Mouse (Mus musculus): ENCODE results near the gene Tubgcp6. TPM values are rescaled to one million over a fixed set of nuclear protein-coding genes. Genes with fewer than 3 reads are reported as not detected.

Tubgcp6 gene
- polyA plus RNA-seq, 1 experiment from 2014 or later: 14.8 TPM

DNA sequence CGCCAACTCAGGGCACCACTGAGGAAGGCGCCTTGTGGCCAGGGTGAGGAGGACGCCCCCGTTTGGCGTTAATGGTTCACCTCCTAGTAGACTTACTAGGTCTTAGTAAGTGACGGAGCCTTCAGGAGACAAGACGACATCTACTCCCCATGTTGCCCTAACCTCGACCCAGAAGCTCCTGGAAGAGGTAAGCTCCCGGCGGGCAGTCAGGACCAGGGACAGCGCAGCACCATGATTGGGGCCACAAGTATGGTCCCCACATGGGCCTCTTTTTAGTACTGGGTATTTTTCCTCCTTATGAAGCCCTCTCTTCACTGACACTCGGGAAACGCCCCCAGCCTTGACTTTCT is 27.1 kb upstream of the Tubgcp6 start:
- H3K36me3 ChIP-seq: peaks cover 13% of the 10 kb centered on the region
- no peak for ATAC-seq (ENCODE audit: low FRiP score)
- peak overlapping the region; percentile 53 for H3K9ac ChIP-seq (replicated peaks)
- 1% methylated on average over 13 of the region's 13 CpGs for WGBS
- peaks cover 47% of the 10 kb centered on the region for H3K4me1 ChIP-seq
- H3K9me3 ChIP-seq (replicated peaks): no peaks in the 10 kb centered on the region
- H3K4me3 ChIP-seq (replicated peaks): peak overlapping the region; percentile 57
- H3K27ac ChIP-seq (replicated peaks): peak overlapping the region; percentile 88
- H3K27me3 ChIP-seq (replicated peaks): no peaks in the 10 kb centered on the region
- H3K4me2 ChIP-seq: peak overlapping the region; percentile 67

DNA sequence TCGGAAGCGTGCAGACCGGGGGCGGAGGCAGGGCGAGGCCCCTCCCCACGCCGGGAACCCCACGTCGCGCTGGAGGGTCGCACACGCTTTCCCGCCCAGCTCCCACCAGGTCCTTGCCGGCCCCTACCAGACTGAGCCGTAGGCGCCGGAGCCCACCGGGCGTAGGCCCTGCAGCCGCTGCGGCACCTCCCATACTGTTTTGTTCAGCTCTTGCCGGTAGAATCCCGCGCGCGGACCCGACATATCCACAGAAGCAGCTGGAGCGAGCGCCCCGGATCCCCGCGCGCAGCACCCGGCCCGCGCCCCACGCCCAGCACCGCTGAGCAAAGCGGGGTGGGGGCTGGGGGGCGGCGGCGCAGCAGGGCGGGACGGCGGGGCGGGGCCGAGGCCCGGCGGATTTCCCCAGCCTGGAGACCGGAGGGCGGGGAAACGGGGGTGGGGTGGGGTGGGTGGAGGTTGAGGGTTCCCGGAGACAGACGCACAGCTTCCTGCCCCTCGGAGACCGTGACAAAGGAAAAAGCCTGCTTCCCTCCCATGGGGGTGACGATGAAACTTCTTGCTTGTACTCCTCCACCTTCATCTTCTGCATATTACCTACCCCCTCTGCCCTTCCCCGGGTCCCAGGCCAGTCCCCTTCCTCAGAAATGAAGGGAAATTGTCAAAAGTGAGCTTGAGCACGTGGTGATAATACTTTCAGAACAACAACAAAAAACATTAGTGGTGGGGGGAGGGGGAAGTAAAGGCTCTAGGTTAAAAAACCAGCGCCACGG is 26.5 kb upstream of the Tubgcp6 start, which contains the start of gene Mapk11:
TSS of gene Mapk11 (minus strand) at position 358 of the 770 bp plus-strand sequence.
- peaks cover 7% of the 10 kb centered on the region; the same call in 1 of the 2 replicates for H3K36me3 ChIP-seq
- H3K27ac ChIP-seq (replicated peaks): peak within 1 kb of the TSS; percentile 88
- peaks cover 47% of the 10 kb centered on the region for H3K4me1 ChIP-seq
- peak; percentile 77 for ATAC-seq (ENCODE audit: low FRiP score)
- H3K4me2 ChIP-seq: peak within 1 kb of the TSS; percentile 67
- H3K9ac ChIP-seq (replicated peaks): peak within 1 kb of the TSS; percentile 53
- H3K27me3 ChIP-seq (replicated peaks): no peaks in the 10 kb centered on the region
- WGBS: under 1% methylated on average over 61 of the region's 61 CpGs
- peak within 1 kb of the TSS; percentile 57 for H3K4me3 ChIP-seq (replicated peaks)
- H3K9me3 ChIP-seq (replicated peaks): no peaks in the 10 kb centered on the region

DNA sequence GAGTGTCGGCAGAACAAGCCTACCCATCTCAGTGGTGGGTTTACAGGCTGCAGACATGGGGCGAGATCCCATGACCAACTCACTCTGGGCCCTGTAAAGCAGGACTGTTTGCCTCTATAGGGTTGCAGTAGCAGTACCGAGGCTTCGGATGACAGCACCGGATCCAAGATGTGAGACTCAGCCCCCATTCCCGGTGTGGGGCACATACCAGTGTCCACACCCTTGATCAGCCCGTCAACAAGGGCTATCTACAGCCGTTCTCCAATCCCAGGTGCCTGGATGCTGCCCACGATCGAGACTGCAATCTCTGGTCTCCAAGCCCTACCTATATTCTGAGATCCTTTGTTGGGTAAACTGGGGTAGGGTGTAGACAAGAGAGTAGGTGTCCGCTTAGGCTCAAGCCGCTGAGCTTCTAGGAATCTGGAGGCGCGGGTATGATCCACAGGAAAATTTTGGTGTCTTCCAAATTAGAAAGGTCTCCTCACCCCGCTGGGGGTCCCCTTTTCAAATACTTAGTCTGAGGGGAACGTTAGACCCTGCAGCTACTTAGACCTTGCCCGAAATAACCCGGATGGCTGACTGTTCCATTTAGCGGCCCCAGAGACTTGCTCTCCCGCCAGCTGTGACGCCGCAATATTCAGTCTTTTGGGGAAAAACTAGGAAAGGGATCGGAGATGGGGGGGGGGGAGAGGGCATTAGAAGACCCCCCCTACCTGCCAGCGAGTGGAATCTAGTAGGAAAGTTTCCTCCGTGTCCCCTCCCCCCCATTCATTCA is 25.8 kb upstream of the Tubgcp6 start:
- Histone ChIP-seq H3K4me3 (replicated peaks) (peak overlapping the region; percentile 57), H3K36me3 (no peaks in the 10 kb centered on the region), H3K9ac (replicated peaks) (peak overlapping the region; percentile 53), H3K27me3 (replicated peaks) (no peaks in the 10 kb centered on the region), H3K4me2 (peak overlapping the region; percentile 67), H3K27ac (replicated peaks) (peak overlapping the region; percentile 88), H3K9me3 (replicated peaks) (no peaks in the 10 kb centered on the region), H3K4me1 (peaks cover 47% of the 10 kb centered on the region)
- WGBS: 4% methylated on average over 25 of the region's 25 CpGs
- peak; percentile 12; the same call in 1 of the 2 replicates for ATAC-seq (ENCODE audit: low FRiP score)

DNA sequence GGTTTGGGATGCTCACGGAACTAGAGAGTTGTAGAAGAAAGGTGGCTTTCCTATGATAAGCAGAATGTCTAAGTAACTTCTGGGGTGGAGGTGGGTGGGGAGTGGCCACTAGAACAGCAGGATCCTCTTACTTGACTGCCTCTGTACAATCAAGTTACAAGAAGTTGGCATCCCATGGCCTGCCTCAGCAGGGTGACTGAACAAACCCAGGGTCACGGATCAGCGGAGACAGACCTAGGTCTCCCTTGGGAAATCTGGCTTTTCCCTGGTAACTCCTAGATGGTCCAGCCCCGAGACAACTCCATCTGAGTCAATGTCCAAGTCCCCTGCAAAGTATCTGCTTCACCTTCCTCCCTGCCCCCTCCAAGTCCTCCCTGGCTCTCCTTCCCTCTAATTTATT is 25.0 kb upstream of the Tubgcp6 start:
- Histone ChIP-seq H3K9ac (replicated peaks) (peak overlapping the region; percentile 53; the same call in 1 of the 2 replicates), H3K4me2 (peak overlapping the region; percentile 67), H3K27me3 (replicated peaks) (no peaks in the 10 kb centered on the region), H3K36me3 (no peaks in the 10 kb centered on the region), H3K4me3 (replicated peaks) (peak overlapping the region; percentile 57), H3K9me3 (replicated peaks) (no peaks in the 10 kb centered on the region), H3K4me1 (peaks cover 47% of the 10 kb centered on the region), H3K27ac (replicated peaks) (peak overlapping the region; percentile 76; the same call in 1 of the 2 replicates)
- whole genome bisulfite sequencing: 33% methylated on average over 4 of the region's 4 CpGs
- no peak for ATAC-seq (ENCODE audit: low FRiP score)

DNA sequence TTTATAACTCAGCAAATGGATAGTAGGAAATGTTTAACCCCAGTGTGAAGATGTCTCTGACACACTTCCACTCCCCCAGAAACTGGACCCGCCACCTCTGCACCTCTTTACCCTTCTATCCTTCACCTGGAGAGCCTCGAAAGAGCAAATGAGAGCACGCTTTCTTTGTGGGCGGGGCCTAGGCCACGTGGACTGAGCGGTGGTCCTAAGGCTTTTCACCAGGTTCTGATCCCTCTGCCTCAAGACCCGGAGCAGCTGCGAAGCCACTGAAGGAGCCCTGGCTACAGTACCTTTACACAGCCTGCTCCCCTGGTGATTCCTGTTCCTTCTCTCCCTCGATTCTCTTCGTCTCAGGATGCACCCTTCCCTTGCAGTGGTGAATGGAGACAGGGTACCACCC is 24.5 kb upstream of the Tubgcp6 start:
- peak overlapping the region; percentile 57 for H3K4me3 ChIP-seq (replicated peaks)
- H3K9ac ChIP-seq (replicated peaks): peak overlapping the region; percentile 55
- no peaks in the 10 kb centered on the region for H3K27me3 ChIP-seq (replicated peaks)
- peaks cover 46% of the 10 kb centered on the region for H3K4me1 ChIP-seq
- 18% methylated on average over 10 of the region's 10 CpGs for WGBS
- H3K4me2 ChIP-seq: peak overlapping the region; percentile 67
- no peaks in the 10 kb centered on the region for H3K9me3 ChIP-seq (replicated peaks)
- peak overlapping the region; percentile 76 for H3K27ac ChIP-seq (replicated peaks)
- ATAC-seq (ENCODE audit: low FRiP score): no peak
- H3K36me3 ChIP-seq: no peaks in the 10 kb centered on the region

DNA sequence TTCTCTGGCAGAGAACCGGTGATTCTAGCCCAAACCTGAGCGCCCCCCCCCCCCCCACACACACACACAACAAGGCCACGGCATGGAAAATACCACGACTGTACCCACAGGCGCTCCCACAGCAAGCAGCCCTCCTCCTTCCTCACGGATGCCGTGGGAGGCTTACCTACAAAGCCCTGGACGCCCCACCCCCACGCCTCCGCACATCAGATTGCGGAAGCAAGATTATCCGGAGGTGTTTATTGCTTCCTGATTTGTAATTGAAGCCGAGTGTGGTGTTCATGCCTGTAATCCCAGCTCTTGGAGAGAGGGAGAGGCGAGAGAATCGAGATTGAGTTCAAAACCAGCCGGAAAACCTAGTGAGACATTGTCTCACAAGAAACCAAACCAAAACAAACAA is 24.1 kb upstream of the Tubgcp6 start:
- peak overlapping the region; percentile 76 for H3K27ac ChIP-seq (replicated peaks)
- H3K36me3 ChIP-seq: no peaks in the 10 kb centered on the region
- peaks cover 42% of the 10 kb centered on the region for H3K4me1 ChIP-seq
- no peaks in the 10 kb centered on the region for H3K27me3 ChIP-seq (replicated peaks)
- 7% methylated on average over 16 of the region's 16 CpGs for WGBS
- H3K4me3 ChIP-seq (replicated peaks): peak overlapping the region; percentile 57
- ATAC-seq (ENCODE audit: low FRiP score): no peak
- peak overlapping the region; percentile 55 for H3K9ac ChIP-seq (replicated peaks)
- H3K4me2 ChIP-seq: peak overlapping the region; percentile 67
- H3K9me3 ChIP-seq (replicated peaks): no peaks in the 10 kb centered on the region

DNA sequence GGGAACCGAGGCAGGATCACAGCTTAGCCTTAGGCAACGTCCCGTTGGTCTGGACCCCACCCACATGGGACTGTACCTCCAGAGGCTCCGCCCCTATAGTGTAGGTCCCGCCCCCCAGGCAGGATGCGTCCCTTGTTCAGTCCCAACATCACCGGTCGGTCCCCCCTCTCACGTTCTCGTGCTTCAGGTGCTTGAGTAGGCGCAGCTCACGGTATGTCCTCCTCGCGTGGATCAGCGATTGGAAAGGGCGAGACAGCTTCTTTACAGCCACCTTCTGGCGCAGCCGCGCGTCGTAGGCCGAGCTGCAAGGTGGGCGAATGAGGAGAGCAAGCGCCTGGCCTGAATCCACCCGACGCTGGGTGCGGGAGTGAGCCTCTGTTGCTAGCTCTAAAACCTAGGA is 23.6 kb upstream of the Tubgcp6 start:
- peaks cover 1% of the 10 kb centered on the region; the same call in 1 of the 2 replicates for H3K27me3 ChIP-seq (replicated peaks)
- H3K9me3 ChIP-seq (replicated peaks): no peaks in the 10 kb centered on the region
- H3K4me3 ChIP-seq (replicated peaks): peak overlapping the region; percentile 57
- peak overlapping the region; percentile 67 for H3K4me2 ChIP-seq
- peaks cover 40% of the 10 kb centered on the region for H3K4me1 ChIP-seq
- ATAC-seq (ENCODE audit: low FRiP score): peak; percentile 46
- H3K27ac ChIP-seq (replicated peaks): peak overlapping the region; percentile 76
- H3K36me3 ChIP-seq: no peaks in the 10 kb centered on the region
- peak overlapping the region; percentile 55 for H3K9ac ChIP-seq (replicated peaks)
- 2% methylated on average over 27 of the region's 27 CpGs for WGBS

DNA sequence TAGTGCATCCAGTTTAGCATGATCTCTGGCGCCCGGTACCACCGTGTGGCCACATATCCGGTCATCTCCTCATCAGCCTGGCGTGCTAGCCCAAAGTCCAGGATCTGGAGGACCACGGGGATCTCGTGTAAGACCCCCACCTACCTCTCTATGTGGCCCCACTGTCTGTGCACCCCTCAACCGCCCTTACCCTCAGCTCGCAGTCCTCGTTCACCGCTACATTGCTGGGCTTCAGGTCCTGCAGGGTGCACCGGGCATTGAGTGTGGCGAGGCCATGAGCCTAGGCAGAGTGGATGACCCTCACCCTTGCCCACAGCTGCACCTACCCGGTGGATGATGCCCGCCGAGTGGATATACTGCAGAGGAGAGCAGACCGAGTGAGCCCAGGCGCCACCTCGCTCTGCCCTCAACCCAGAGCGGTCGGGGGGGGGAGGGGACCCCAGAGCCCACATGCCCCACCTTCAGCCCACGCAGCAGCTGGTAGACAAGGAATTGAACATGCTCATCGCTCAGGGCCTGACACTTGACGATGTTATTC is 23.0 kb upstream of the Tubgcp6 start:
- Histone ChIP-seq H3K36me3 (no peaks in the 10 kb centered on the region), H3K4me2 (peak overlapping the region; percentile 67), H3K27me3 (replicated peaks) (peaks cover 8% of the 10 kb centered on the region; the same call in 1 of the 2 replicates), H3K27ac (replicated peaks) (no peak overlapping the region), H3K9ac (replicated peaks) (no peak overlapping the region; the same call in 1 of the 2 replicates), H3K4me3 (replicated peaks) (peak overlapping the region; percentile 57), H3K4me1 (peaks cover 46% of the 10 kb centered on the region), H3K9me3 (replicated peaks) (no peaks in the 10 kb centered on the region)
- 78% methylated on average over 24 of the region's 24 CpGs for WGBS
- ATAC-seq (ENCODE audit: low FRiP score): no peak

DNA sequence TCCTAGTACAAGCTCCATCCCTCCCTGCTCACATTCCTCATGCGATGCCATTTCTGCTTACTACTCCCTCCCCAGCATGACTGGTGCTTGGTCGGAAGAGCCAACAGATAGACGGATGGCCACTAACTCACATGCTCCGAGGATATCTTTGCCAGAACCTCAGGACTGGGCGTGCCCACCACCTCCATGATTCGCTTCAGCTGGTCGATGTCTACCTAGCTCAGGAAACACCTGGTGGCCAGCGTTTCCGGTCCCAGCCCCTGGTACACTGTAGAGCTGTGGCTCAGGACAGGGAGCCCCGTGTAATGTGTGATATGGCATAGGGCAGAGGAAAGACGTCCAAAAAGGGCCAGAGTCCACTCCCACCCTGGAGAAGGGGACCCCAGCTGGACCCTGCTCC is 22.1 kb upstream of the Tubgcp6 start:
- Histone ChIP-seq H3K4me1 (peaks cover 48% of the 10 kb centered on the region), H3K9ac (replicated peaks) (no peak overlapping the region; the same call in 1 of the 2 replicates), H3K9me3 (replicated peaks) (no peaks in the 10 kb centered on the region), H3K4me3 (replicated peaks) (no peak overlapping the region), H3K4me2 (no peak overlapping the region), H3K27ac (replicated peaks) (no peak overlapping the region), H3K36me3 (no peaks in the 10 kb centered on the region), H3K27me3 (replicated peaks) (peaks cover 16% of the 10 kb centered on the region)
- ATAC-seq (ENCODE audit: low FRiP score): no peak
- 94% methylated on average over 11 of the region's 11 CpGs for WGBS

DNA sequence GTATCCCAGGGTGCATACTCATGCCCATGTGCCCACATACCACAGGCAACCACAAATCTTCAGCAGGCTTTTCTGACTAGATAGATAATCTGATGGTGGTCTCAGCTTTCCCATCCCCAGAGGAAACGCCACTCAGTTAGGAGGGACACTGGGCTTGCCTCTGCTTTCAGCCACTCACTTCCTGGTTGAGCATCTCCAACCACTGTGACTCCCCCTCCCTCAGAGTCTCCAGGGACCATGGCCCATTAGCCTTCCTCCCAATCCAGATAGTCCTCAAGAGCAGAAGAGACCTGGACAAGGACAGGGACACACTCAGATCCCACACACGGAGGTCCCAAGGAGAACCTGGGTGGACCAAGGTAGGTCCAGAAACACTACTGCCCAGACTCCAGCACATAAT is 20.2 kb upstream of the Tubgcp6 start:
- WGBS: 79% methylated on average over 2 of the region's 2 CpGs
- Histone ChIP-seq H3K9ac (replicated peaks) (no peak overlapping the region), H3K4me1 (peaks cover 44% of the 10 kb centered on the region), H3K4me3 (replicated peaks) (no peak overlapping the region), H3K27me3 (replicated peaks) (peaks cover 30% of the 10 kb centered on the region), H3K4me2 (no peak overlapping the region), H3K9me3 (replicated peaks) (no peaks in the 10 kb centered on the region), H3K27ac (replicated peaks) (no peak overlapping the region), H3K36me3 (no peaks in the 10 kb centered on the region)
- ATAC-seq (ENCODE audit: low FRiP score): no peak

DNA sequence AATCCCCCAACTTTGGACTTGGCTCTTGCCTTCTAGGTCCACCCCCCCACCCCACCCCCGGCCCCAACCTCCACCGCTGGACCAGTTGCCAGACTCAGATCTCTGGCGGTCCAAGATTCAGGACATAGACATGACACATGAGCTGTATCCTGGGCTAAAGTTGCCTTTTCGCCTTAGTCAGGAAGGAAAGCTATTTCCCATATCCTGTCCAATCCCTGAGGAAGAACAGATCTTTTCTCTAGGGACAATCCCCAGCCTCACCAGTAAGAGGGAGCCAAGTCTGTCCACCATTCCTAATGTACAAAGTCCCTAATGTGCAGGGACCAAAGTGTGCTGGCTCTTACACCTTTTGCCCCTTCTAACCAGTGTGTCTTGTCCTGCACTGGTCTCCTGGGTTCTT is 19.0 kb upstream of the Tubgcp6 start:
- no peak for ATAC-seq (ENCODE audit: low FRiP score)
- Histone ChIP-seq H3K9ac (replicated peaks) (no peak overlapping the region), H3K36me3 (no peaks in the 10 kb centered on the region), H3K9me3 (replicated peaks) (no peaks in the 10 kb centered on the region), H3K4me3 (replicated peaks) (no peak overlapping the region), H3K27ac (replicated peaks) (no peak overlapping the region), H3K27me3 (replicated peaks) (peaks cover 30% of the 10 kb centered on the region), H3K4me1 (peaks cover 31% of the 10 kb centered on the region), H3K4me2 (no peak overlapping the region)
- 72% methylated on average over 4 of the region's 4 CpGs for WGBS

Measured in neural tube, embryonic 15.5 days (tissue).